Mouse (Mus musculus): ENCODE results near the gene Rap1gap2. TPM values are rescaled to one million over a fixed set of nuclear protein-coding genes. Genes with fewer than 3 reads are reported as not detected.

Gene Rap1gap2
- polyA plus RNA-seq, 1 experiment, result 4.7 TPM

DNA sequence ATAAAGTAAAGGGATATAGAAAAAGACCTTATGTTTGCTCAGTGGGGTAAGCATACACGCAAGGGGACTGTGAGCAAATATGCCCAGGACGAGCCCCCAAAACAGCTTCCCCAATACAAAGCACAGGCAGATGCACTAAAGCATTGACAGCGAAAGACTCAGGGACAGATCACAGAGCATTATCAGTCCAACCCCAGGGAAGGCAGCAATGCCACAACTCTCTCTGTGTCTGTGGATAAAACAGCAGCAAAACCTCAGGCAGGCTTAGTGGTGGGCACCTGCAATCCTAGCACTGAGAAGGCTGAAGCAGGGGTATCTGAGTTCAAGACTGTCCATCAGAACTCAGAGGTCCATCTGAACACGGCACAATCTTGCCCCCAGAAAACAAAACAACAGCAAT is 73.4 kb downstream of the Rap1gap2 start:
- no peak for TF ChIP-seq GATA1 (IDR thresholded peaks at IDR 0.05; ENCODE audit: low read length)

GRCm38 (mm10) chr11:74536140-74536842 is 74.4 kb downstream of the Rap1gap2 start:
- no peak for TF ChIP-seq GATA1 (IDR thresholded peaks at IDR 0.05; ENCODE audit: low read length)

- TF ChIP-seq GATA1 (IDR thresholded peaks at IDR 0.05; ENCODE audit: low read length), result no peak
Measured at GRCm38 (mm10) chr11:74534380-74534779, 76.3 kb downstream of the Rap1gap2 start.

DNA sequence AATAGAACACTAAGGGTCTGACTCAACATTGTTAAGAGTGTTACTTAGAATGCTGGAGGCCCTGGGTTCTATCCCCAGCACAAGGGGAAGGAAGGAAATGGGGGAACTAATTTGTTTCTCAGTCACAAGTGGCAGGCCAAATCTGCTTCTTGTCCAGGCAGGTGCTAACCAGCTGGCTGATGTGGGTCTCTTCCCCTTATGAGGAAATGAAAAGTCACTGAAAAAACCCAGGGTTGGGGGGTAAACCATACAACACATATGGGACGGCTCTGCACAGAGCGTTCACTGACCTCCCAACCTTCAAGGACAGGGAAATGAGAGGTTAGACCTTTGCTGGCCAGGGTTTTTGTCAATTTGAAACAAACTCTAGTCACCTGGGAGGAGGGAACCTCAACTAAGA is 77.7 kb downstream of the Rap1gap2 start:
- TF ChIP-seq GATA1 (IDR thresholded peaks at IDR 0.05; ENCODE audit: low read length), result no peak

DNA sequence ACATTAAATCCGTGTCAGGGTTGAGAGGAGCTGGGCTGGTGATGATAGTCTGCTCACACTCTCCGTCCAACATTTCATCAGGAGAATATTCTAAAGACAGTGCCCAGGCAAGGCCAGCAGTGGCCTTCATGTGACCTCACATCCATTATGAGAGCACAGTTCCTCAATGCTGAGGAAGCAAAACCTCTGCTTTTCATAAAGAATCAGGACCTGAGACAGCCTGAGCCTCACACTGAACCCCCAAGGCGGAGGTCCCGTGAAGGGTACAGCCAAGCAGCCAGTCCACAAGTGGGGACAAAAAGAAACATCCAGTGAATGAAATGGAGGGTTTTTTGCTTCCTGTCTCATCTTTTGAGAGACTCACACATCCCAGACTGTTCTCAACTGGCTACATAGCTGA is 78.3 kb downstream of the Rap1gap2 start:
- TF ChIP-seq GATA1 (IDR thresholded peaks at IDR 0.05; ENCODE audit: low read length), result no peak

GRCm38 (mm10) chr11:74531725-74532124 is 79.0 kb downstream of the Rap1gap2 start:
- TF ChIP-seq GATA1 (IDR thresholded peaks at IDR 0.05; ENCODE audit: low read length), result no peak

DNA sequence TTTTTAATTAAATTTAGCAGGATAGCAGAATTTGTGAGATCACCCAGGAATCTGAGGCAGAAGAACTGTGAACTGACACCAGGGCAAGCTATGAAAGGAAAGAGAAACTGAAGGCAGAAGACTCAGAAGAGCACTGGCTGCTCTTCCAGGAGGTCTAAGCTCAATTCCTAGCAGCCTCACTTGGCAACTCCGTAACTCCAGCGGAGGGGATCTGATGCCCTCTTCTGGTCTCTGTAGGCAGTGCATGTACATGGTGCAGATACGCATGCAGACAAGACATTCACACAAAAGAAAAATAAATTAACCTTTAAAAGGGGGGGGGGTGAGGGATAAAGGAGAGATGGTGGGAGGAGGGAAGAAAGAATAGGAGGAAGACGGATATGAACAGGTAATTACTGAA is 80.9 kb downstream of the Rap1gap2 start:
- TF ChIP-seq GATA1 (IDR thresholded peaks at IDR 0.05; ENCODE audit: low read length), result no peak

DNA sequence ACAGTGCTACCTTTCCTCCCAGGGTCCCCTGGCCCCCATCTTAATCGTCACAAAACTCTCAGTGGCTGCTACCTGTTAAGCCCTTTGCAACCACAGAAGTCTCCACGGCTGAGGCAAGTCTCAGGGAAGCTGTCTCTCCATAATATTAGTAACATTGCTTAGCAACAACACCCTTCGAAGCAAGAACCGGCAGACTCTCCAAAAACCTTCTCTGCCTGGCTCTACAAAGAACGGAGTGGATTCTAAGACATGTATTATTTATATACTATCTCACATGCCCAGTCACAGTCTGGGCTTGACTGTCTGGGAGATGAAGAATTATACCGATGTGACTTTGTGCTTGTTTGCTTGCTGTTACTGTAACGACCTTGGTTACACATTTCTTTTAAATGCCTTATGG is 83.2 kb downstream of the Rap1gap2 start:
- TF ChIP-seq GATA1 (IDR thresholded peaks at IDR 0.05; ENCODE audit: low read length), result no peak

DNA sequence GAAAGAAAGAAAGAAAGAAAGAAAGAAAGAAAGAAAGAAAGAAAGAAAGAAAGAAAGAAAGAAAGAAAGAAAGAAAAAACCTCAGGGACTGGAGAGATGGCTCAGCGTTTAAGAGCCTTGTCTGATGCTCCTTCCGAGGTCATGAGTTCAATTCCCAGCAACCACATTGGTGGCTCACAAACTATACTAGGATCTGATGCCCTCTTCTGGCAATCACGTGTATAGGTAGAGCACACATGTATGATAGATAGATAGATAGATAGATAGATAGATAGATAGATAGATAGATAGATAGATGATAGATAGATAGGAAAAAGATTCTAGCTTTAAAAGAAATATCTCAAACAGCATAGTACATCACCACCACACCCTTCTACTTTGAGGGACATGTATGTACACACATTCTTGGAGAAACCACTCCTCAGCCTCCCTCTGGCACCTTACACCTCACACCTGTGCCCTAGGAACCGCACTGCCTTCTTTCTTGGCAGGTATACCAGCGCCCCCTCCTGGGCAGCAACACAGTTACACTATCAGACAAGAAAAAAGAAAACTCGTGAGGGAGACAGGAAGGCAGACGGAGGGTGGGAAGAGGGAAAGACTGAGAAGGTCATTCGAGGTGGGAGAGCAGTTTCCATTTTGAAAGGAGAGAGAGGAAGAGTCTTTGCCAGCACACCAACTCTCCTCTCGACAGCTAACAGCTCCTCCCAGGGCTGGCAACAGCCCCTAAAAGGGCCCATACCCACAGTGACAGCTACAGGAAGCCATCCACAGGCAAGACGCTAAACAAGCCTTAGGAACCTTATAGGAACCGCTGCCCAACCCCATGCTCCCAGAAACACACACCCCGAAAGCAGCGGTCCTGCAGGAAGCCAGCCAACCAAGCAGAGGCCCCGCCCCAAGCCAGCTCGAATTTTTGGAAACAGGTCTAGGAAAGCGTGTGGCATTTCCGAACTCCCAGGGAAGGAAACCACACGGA is 84.2 kb downstream of the Rap1gap2 start:
- no peak for TF ChIP-seq GATA1 (IDR thresholded peaks at IDR 0.05; ENCODE audit: low read length)

DNA sequence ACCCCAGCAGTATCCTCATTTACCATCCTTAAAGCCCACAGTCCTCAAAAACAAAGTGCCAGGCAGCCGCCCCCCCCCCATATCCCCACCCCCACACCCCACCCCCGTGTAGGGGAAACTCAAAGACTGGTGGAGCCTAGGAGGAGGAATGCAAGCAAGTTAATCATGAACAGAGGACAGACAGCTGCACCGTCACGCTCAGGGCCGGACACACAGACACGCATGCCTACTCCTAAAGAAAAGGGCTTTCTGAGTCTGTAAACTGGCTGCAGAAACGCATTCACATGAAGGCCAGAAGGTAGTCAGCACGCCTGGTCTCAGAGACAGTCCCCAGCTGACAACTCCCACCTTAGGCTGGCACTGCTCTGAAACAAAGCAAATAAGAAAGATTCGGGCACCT is 85.1 kb downstream of the Rap1gap2 start:
- no peak for TF ChIP-seq GATA1 (IDR thresholded peaks at IDR 0.05; ENCODE audit: low read length)

GRCm38 (mm10) chr11:74525205-74525604 is 85.5 kb downstream of the Rap1gap2 start:
- TF ChIP-seq GATA1 (IDR thresholded peaks at IDR 0.05; ENCODE audit: low read length), result no peak

DNA sequence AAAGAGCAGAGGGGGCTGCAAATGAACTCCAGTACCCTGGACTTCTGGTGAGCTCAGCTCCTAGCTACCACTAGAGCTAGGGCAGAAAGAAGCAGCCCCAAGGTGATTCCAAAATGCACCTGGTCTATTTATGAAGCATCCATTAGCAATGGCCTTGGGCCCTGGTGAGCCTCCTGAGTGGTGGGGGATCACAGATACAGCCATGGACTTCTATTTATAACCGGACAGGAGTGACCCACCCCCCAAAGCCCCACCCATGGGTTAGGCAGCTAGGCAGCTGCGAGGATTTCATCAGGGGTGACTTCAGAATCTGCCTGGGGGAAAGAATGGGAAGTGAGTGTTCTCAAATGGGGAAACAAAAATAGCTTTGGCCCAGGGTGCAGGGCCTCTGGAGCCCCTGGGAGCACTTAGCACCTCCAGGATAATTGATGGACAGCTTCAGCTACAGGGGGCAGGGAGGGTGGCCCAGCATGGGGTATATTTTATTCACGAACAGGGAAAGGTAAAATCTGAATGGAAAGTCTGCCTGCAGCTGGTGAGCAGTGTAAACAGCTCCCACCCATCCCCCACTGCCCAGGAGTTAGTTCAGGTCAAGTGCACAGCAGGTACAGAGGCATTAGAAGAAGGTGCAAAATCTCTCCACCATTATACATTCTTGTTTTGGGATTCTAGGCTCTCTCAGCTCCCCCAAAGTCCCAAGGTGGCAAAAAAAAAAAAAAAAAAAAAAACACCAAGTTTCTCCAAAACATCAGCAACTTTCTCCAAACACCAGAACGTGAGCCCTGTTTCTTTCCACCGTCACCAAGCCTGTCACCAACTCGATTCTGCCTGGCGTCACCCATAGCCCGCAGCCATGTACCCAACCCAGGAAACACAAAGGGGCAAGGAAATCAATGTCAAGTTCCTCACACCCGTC is 86.4 kb downstream of the Rap1gap2 start:
- TF ChIP-seq GATA1 (IDR thresholded peaks at IDR 0.05; ENCODE audit: low read length), result no peak

GRCm38 (mm10) chr11:74523210-74523951 is 87.3 kb downstream of the Rap1gap2 start:
- no peak for TF ChIP-seq GATA1 (IDR thresholded peaks at IDR 0.05; ENCODE audit: low read length)

- TF ChIP-seq GATA1 (IDR thresholded peaks at IDR 0.05; ENCODE audit: low read length), result no peak
Measured at GRCm38 (mm10) chr11:74522487-74523209, 88.1 kb downstream of the Rap1gap2 start.
